Mouse (Mus musculus) kidney, postnatal 0 days (tissue): ENCODE measurements around the gene Csk. TPM values are rescaled to one million over a fixed set of nuclear protein-coding genes. Genes with fewer than 3 reads are reported as not detected.

Source experiments
- ATAC-seq: fragments of 200-750 bp; cut with Nextera tagmentation; replicated peaks from 2 replicates; pipeline ENCODE4 v1.8.0; 2017; ENCODE audit warnings: low read depth, moderate number of reproducible peaks, moderate TSS enrichment, moderate library complexity; ENCODE audit not compliant: low FRiP score
- DNase-seq: peaks from one replicate; pipeline ENCODE4 v3.0.0-alpha.2; 2016; ENCODE audit warnings: low spot score
- H3K27ac ChIP-seq: fragments of 300-500 bp; sonication (generic); 2 replicates; pipeline ENCODE4 v1.5.1; 2014; ENCODE audit warnings: mild to moderate bottlenecking
- H3K27me3 ChIP-seq: fragments of 300-500 bp; sonication (generic); 2 replicates; pipeline ENCODE4 v1.6.1; 2014; ENCODE audit warnings: low read length, mixed read lengths; ENCODE audit not compliant: insufficient read depth
- H3K36me3 ChIP-seq: fragments of 300-500 bp; sonication (generic); 2 replicates; pipeline ENCODE4 v1.6.1; 2014; ENCODE audit warnings: low read length, mixed read lengths; ENCODE audit not compliant: insufficient read depth
- H3K4me1 ChIP-seq: fragments of 300-500 bp; sonication (generic); replicated peaks from 2 replicates; pipeline ENCODE4 v1.6.1; 2014; ENCODE audit warnings: antibody characterized with exemption, low read length, mixed read lengths; ENCODE audit not compliant: insufficient read depth
- H3K4me2 ChIP-seq: fragments of 300-500 bp; sonication (generic); 2 replicates; pipeline ENCODE4 v1.6.1; 2014; ENCODE audit warnings: mild to moderate bottlenecking, low read length, moderate library complexity, mixed read lengths
- H3K4me3 ChIP-seq: fragments of 300-500 bp; sonication (generic); replicated peaks from 2 replicates; pipeline ENCODE4 v1.5.1; 2014; ENCODE audit warnings: low read depth, low read length
- H3K9ac ChIP-seq: fragments of 300-500 bp; sonication (generic); 2 replicates; pipeline ENCODE4 v1.6.1; 2014; ENCODE audit warnings: low read depth, low read length
- H3K9me3 ChIP-seq: fragments of 300-500 bp; sonication (generic); replicated peaks from 2 replicates; pipeline ENCODE4 v1.6.1; 2016; ENCODE audit warnings: low read length, inconsistent platforms, mixed read lengths
- CTCF ChIP-seq: IDR thresholded peaks from 2 replicates; pipeline ENCODE4 v1.5.1; 2016; ENCODE audit warnings: antibody characterized with exemption, low read depth, mild to moderate bottlenecking, moderate library complexity
- whole genome bisulfite sequencing: fragments of 180-500 bp; shearing (Covaris S2); extraction: QIAGEN DNeasy Blood & Tissue Kit; methylation state at CpG from one replicate; pipeline ENCODE4 v1.1.7; 2014; 5-methylcytosine and 5-hydroxymethylcytosine counted together
- polyA plus RNA-seq: library from polyadenylated mRNA; unstranded; fragments of >200 nt; fragmentation: Nextera tagmentation; extraction: Ambion mirVana; gene quantifications from 2 replicates; pipeline ENCODE4 v1.2.1, GENCODE M21; 2015

The Csk gene
- polyA plus RNA-seq, 1 experiment from 2014 or later = 23.9 TPM

GRCm38 (mm10) chr9:57652855-57653254, 576 bp downstream of the Csk start:
- H3K4me1 ChIP-seq = no peaks in the 10 kb centered on the region
- H3K36me3 ChIP-seq = no peaks in the 10 kb centered on the region
- no peak for DNase-seq
- H3K4me3 ChIP-seq = no peak overlapping the region
- H3K9me3 ChIP-seq = no peaks in the 10 kb centered on the region
- H3K27me3 ChIP-seq = no peaks in the 10 kb centered on the region
- TF ChIP-seq CTCF = no peak
- no peak for ATAC-seq
- no peak overlapping the region for H3K4me2 ChIP-seq
- no peak overlapping the region for H3K9ac ChIP-seq
- H3K27ac ChIP-seq = no peak overlapping the region
- WGBS = 65% methylated on average over 3 of the region's 3 CpGs

GRCm38 (mm10) chr9:57652351-57652750, 1.1 kb downstream of the Csk start:
- Histone ChIP-seq H3K9me3 (no peaks in the 10 kb centered on the region), H3K27ac (no peak overlapping the region), H3K4me1 (no peaks in the 10 kb centered on the region), H3K27me3 (no peaks in the 10 kb centered on the region), H3K4me3 (no peak overlapping the region), H3K36me3 (no peaks in the 10 kb centered on the region), H3K4me2 (no peak overlapping the region), H3K9ac (no peak overlapping the region)
- no peak for ATAC-seq
- DNase-seq = no peak
- WGBS = 69% methylated on average over 9 of the region's 9 CpGs
- no peak for TF ChIP-seq CTCF

DNA sequence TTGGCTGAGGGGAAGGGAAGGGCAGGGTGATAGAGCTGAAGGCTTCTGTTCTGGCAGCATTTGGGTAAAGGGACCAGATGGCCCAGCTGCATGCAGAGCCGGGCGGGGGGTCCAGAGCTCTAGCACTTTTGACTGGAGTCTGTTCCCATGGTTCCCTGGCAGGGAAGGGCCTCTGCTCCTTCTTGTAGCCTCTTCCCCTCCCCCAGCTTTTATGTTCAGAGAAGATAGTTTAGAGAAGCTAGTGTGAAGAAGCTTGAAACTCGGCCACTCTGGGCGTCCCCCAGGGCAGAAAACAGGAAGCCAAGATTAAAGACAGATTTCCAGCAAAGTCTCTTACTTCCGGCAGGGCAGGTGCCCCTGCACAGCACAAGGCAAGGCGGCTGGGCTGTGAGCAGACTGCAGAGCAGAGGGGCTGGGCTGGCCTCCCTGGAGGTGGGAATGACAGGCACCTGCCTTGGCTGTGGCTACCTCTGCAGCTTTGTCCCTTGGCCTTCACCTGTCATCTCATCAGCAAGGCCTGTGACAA, 2.6 kb downstream of the Csk start:
- ATAC-seq (no peak), DNase-seq (no peak)
- H3K9me3 ChIP-seq = no peaks in the 10 kb centered on the region
- WGBS = 34% methylated on average over 6 of the region's 6 CpGs
- no peaks in the 10 kb centered on the region for H3K36me3 ChIP-seq
- no peaks in the 10 kb centered on the region; the same call in 1 of the 2 replicates for H3K4me1 ChIP-seq
- no peak overlapping the region for H3K27ac ChIP-seq
- no peaks in the 10 kb centered on the region for H3K27me3 ChIP-seq
- H3K9ac ChIP-seq = no peak overlapping the region
- no peak for TF ChIP-seq CTCF
- no peak overlapping the region for H3K4me2 ChIP-seq
- H3K4me3 ChIP-seq = no peak overlapping the region

GRCm38 (mm10) chr9:57650130-57650785, 3.2 kb downstream of the Csk start:
- 88% methylated on average over 6 of the region's 6 CpGs for WGBS
- no peak overlapping the region for H3K27ac ChIP-seq
- no peak for TF ChIP-seq CTCF

GRCm38 (mm10) chr9:57647286-57648108, 5.9 kb downstream of the Csk start:
- H3K4me3 ChIP-seq = no peak overlapping the region
- H3K9me3 ChIP-seq = no peaks in the 10 kb centered on the region
- 66% methylated on average over 4 of the region's 4 CpGs for WGBS
- H3K9ac ChIP-seq = no peak overlapping the region
- DNase-seq (no peak), ATAC-seq (no peak)
- H3K27me3 ChIP-seq = no peaks in the 10 kb centered on the region
- no peak for TF ChIP-seq CTCF
- H3K4me1 ChIP-seq = peaks cover 16% of the 10 kb centered on the region
- no peak overlapping the region for H3K27ac ChIP-seq
- no peak overlapping the region for H3K4me2 ChIP-seq
- H3K36me3 ChIP-seq = no peaks in the 10 kb centered on the region

More at GRCm38 (mm10) chr9:57650130-57650785, 3.2 kb downstream of the Csk start:
- H3K36me3 ChIP-seq = no peaks in the 10 kb centered on the region
- H3K9me3 ChIP-seq = no peaks in the 10 kb centered on the region
- H3K4me2 ChIP-seq = no peak overlapping the region
- no peaks in the 10 kb centered on the region for H3K27me3 ChIP-seq
- no peak overlapping the region for H3K4me3 ChIP-seq
- DNase-seq = no peak
- H3K4me1 ChIP-seq = no peaks in the 10 kb centered on the region; the same call in 1 of the 2 replicates
- no peak for ATAC-seq
- H3K9ac ChIP-seq = no peak overlapping the region

DNA sequence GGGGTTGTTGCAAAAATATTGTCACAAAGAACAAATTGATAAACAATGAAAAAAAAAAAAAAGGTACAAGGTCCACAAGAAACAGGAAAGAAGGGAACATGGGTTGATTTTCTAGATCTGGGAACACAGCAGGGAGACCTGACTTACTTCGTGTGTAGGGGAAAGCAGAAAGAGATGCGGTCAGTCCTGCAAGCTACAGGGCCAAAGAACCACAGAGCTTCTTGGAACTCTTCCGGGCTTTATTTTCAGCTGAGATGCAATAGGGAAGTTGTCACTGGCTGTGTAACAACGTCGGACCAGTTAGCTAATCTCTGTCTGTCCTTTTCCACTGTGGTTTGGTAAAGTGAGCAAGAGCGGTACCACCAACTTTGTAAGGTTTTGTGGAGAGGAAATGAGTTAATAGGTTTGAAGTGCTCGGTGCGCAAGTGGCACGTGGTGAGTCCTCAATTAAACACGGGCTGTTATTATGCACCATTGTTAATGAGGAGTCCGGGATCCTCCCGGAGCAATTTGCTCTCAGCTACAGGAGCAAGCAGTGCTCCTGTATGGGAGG, 6.8 kb downstream of the Csk start:
- Histone ChIP-seq H3K4me2 (no peak overlapping the region), H3K4me3 (no peak overlapping the region), H3K4me1 (peaks cover 16% of the 10 kb centered on the region), H3K27me3 (no peaks in the 10 kb centered on the region), H3K9me3 (no peaks in the 10 kb centered on the region), H3K9ac (no peak overlapping the region), H3K27ac (no peak overlapping the region), H3K36me3 (no peaks in the 10 kb centered on the region)
- DNase-seq = no peak
- 62% methylated on average over 12 of the region's 12 CpGs for WGBS
- no peak for ATAC-seq
- no peak for TF ChIP-seq CTCF
